Mouse (Mus musculus): ENCODE results near the gene Sh3bp5l. TPM values are rescaled to one million over a fixed set of nuclear protein-coding genes. Genes with fewer than 3 reads are reported as not detected.

Sh3bp5l gene
- 38.0 and 39.2 TPM in 2 replicates for polyA plus RNA-seq (2012; rRNA removed)

GRCm38 (mm10) chr11:58330276-58331148 lies at the start of gene Sh3bp5l, which contains the start of gene Zfp672:
Gene Sh3bp5l (plus strand): TSS chr11:58330724.
Gene Zfp672 (minus strand): TSS chr11:58330339.

GRCm38 (mm10) chr11:58306860-58307308 lies 23.6 kb upstream of the Sh3bp5l start, which contains the start of gene Zfp692:
Gene Zfp692 (plus strand): TSS chr11:58307069.

DNA sequence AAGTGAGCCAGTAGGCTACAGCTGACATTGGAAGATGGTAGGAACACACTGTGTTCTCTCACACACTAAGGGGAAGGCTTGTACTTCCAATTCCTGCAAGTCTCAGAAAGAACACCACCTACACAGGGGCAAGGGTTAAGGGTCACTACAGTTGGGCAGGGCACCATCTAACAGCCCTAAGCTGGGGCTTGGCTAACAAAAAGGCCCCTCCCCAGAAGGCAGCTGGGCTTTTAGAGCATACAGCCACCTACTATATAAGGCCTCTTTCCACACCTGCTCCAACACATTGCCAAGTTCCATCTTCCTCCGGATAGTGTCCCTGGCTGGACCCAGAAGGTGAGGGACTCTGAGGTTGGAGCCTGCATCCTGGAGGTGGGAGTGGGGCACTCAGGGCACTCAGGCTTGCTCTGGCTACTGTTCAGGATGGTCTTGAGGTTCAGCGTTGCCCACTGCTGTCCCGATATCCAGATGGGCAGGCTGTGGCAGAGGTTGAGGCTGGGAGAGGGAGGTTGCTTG lies 48.3 kb downstream of the Sh3bp5l start, which contains the start of gene Lypd8:
Lypd8 (plus strand) TSS at position 281 of the 516 bp plus-strand sequence.

Other genes starting within 250 kb of the Sh3bp5l start
- gene Gm12248, start 237.6 kb upstream of the Sh3bp5l start, polyA plus RNA-seq (2012; rRNA removed) = not detected in 2 replicates
- 107 and 111 TPM in 2 replicates for gene Cnot8, start 226.6 kb upstream of the Sh3bp5l start, polyA plus RNA-seq (2012; rRNA removed)
- 11.3 and 12.1 TPM in 2 replicates for gene Gemin5, start 162.2 kb upstream of the Sh3bp5l start, polyA plus RNA-seq (2012; rRNA removed)
- gene Mrpl22, start 159.1 kb upstream of the Sh3bp5l start, polyA plus RNA-seq (2012; rRNA removed) = 77.5 and 91.2 TPM in 2 replicates
- 2.6 and 4.7 TPM in 2 replicates for gene Igtp, start 131.2 kb upstream of the Sh3bp5l start, polyA plus RNA-seq (2012; rRNA removed)
- gene Irgm2, start 131.1 kb upstream of the Sh3bp5l start, polyA plus RNA-seq (2012; rRNA removed) = 2.0 and 2.4 TPM in 2 replicates
- 0.04 and 0.05 TPM in 2 replicates for gene 4930438A08Rik, start 55.9 kb upstream of the Sh3bp5l start, polyA plus RNA-seq (2012; rRNA removed)
- 62.8 and 69.6 TPM in 2 replicates for gene Zfp692, start 23.7 kb upstream of the Sh3bp5l start, polyA plus RNA-seq (2012; rRNA removed)
- gene Zfp672, start 385 bp upstream of the Sh3bp5l start, polyA plus RNA-seq (2012; rRNA removed) = 35.2 and 38.3 TPM in 2 replicates
- gene Lypd8, start 48.3 kb downstream of the Sh3bp5l start, polyA plus RNA-seq (2012; rRNA removed) = 0.11 and 0.13 TPM in 2 replicates
- gene 1810065E05Rik, start 90.4 kb downstream of the Sh3bp5l start, polyA plus RNA-seq (2012; rRNA removed) = not detected in 2 replicates
- not detected in 2 replicates for gene Gm12253, start 101.8 kb downstream of the Sh3bp5l start, polyA plus RNA-seq (2012; rRNA removed)
- gene Lypd9, start 122.2 kb downstream of the Sh3bp5l start, polyA plus RNA-seq (2012; rRNA removed) = not detected in 2 replicates
- not detected in 2 replicates for gene Olfr30, start 131.5 kb downstream of the Sh3bp5l start, polyA plus RNA-seq (2012; rRNA removed)
- not detected in 2 replicates for gene Olfr332, start 161.8 kb downstream of the Sh3bp5l start, polyA plus RNA-seq (2012; rRNA removed)
- gene Olfr331, start 171.8 kb downstream of the Sh3bp5l start, polyA plus RNA-seq (2012; rRNA removed) = not detected in 2 replicates
- gene Olfr330, start 204.1 kb downstream of the Sh3bp5l start, polyA plus RNA-seq (2012; rRNA removed) = not detected in 2 replicates
- not detected in 2 replicates for gene Olfr329-ps, start 215.7 kb downstream of the Sh3bp5l start, polyA plus RNA-seq (2012; rRNA removed)
- 0.02 and 0.03 TPM in 2 replicates for gene Olfr328, start 224.9 kb downstream of the Sh3bp5l start, polyA plus RNA-seq (2012; rRNA removed)
- gene Olfr224, start 239.8 kb downstream of the Sh3bp5l start, polyA plus RNA-seq (2012; rRNA removed) = 0.06 and 0.08 TPM in 2 replicates
- not detected in 2 replicates for gene Olfr325, start 247.0 kb downstream of the Sh3bp5l start, polyA plus RNA-seq (2012; rRNA removed)